32 mouse cellular contexts compared by ENCODE assay signal in the genomic region with DNA sequence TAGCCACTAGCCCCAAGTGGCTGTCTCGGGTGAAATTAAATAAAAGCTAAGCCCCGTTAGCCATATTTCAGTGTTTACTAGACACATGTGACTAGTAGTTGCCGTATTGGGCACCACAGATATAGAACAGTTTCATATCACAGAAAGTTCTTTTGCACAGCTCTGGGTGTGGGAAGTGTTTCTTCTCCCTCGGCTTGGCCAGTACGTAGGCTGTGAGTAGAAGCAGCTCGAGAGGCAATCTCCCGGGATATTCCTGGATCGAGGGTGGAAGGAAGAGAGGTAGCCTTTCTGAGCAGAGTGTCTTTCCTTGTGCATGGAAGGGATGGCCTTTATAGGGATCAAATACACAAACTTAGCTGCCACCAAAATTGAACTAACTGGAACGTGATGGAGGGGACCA. TPM values are rescaled to one million over a fixed set of nuclear protein-coding genes. Genes with fewer than 3 reads are reported as not detected.
DNase-seq lines count a peak whose midpoint lies in the region.
"Had no signal": no experiment of that assay in that cellular context is flagged by ENCODE, and none has a peak within 500 bp of the region (broad histone marks: within the 10 kb centered on the region; RNA-seq: fewer than 3 reads in every experiment).

No protein-coding gene starts in this region.

- DNase-seq in frontal cortex, adult 2 months (ENCODE audit: extremely low spot score in 1 of 2, low spot score in 1 of 2) = peak; percentile 76 to 81
- no peak for DNase-seq in frontal cortex, postnatal 25 days (ENCODE audit: low spot score in 2 of 2)
- peak; percentile 67 to 75 for DNase-seq in left cerebral cortex, adult 9 months (ENCODE audit: low spot score in 2 of 2)
- DNase-seq in left cerebral cortex, adult 11 months (ENCODE audit: low spot score) = no peak
- peak; percentile 85 for DNase-seq in brain, adult 2 months (ENCODE audit: low read depth, low spot score)
- peak; percentile 60 to 94 for DNase-seq in left cerebral cortex, postnatal 25 days (ENCODE audit: low spot score in 2 of 2)
- no peak for DNase-seq in adrenal gland, adult 2 months
- DNase-seq in adipocyte (ENCODE audit: low spot score) = no peak
- DNase-seq: adrenal gland, postnatal 36 days; cerebellum, adult 2 months; cerebellum, postnatal 14 days; gastrocnemius, postnatal 14 days; heart, adult 18-20 months; heart, postnatal 10 days; kidney, adult 11 months; kidney, postnatal 14 days; layer of hippocampus, adult 9-11 months; liver, embryonic 13.5 days; lung, adult 18-20 months; retina, postnatal 1 day; spleen, adult 18-20 months; thymus, adult 2 months; thymus, postnatal 4 days had no signal

- intact Hi-C loops in left cerebral cortex, postnatal 25 days (cut with DNase I) = loop anchor here (2.0 kb wide), 2 partner anchors 15 to 29 kb away; no protein-coding TSS in a partner anchor

RNA-seq across cellular contexts. Expression of a gene that starts 5.4 kb away (rescaled TPM):
- polyA plus RNA-seq in frontal cortex, adult 2 months (2012; rRNA removed) = 19.2 and 19.5 TPM in 2 replicates
- 10 to 100 TPM; 34.3 to 41.5 TPM for total RNA-seq in left cerebral cortex, postnatal 25 days (2021)
- total RNA-seq in adrenal gland, adult 2 months (2021) = under 1 TPM in 1 of 2 experiments, not detected in 1; 0.52 TPM
- 0.09 and 0.12 TPM in 2 replicates for polyA plus RNA-seq in adrenal gland, adult 2 months (2012; rRNA removed)
- total RNA-seq: adrenal gland, adult 18-20 months; adrenal gland, postnatal 36 days; heart, adult 18-20 months; heart, postnatal 10 days; megakaryocyte-erythroid progenitor cell, adult 5-6 weeks had no signal
- polyA plus RNA-seq: embryonic facial prominence, embryonic 10.5 days; inflammation-experienced regulatory T-cells, adult 6 months; kidney, embryonic 14.5 days; limb, embryonic 10.5 days; liver, embryonic 13.5 days; lung, postnatal 0 days; macrophage had no signal

RNA-seq across cellular contexts. Expression of a gene that starts 36.2 kb away (rescaled TPM):
- polyA plus RNA-seq in frontal cortex, adult 2 months (2012; rRNA removed) = 34.5 and 39.7 TPM in 2 replicates
- 10 to 100 TPM; 38.7 to 44.6 TPM for total RNA-seq in left cerebral cortex, postnatal 25 days (2021)
- 10 to 100 TPM; 32.4 to 32.6 TPM for total RNA-seq in adrenal gland, adult 2 months (2021)
- polyA plus RNA-seq in adrenal gland, adult 2 months (2012; rRNA removed) = 3.2 and 4.5 TPM in 2 replicates

RNA-seq across cellular contexts. Expression of a gene that starts 40.5 kb away (rescaled TPM):
- 0.15 TPM in 1 of 2 replicates, not detected in the other for polyA plus RNA-seq in frontal cortex, adult 2 months (2012; rRNA removed)
- total RNA-seq in left cerebral cortex, postnatal 25 days (2021) = not detected
- total RNA-seq in adrenal gland, adult 2 months (2021) = 1 to 10 TPM; 1.4 to 2.2 TPM
- polyA plus RNA-seq in adrenal gland, adult 2 months (2012; rRNA removed) = 1.9 and 2.0 TPM in 2 replicates
- total RNA-seq: heart, adult 18-20 months; megakaryocyte-erythroid progenitor cell, adult 5-6 weeks had no signal
- polyA plus RNA-seq: forebrain, embryonic 14.5 days; macrophage had no signal

RNA-seq across cellular contexts. Expression of a gene that starts 40.5 kb away (rescaled TPM):
- polyA plus RNA-seq in frontal cortex, adult 2 months (2012; rRNA removed) = 97.6 and 113 TPM in 2 replicates
- 10 to 100 TPM; 59.6 to 78.3 TPM for total RNA-seq in left cerebral cortex, postnatal 25 days (2021)
- total RNA-seq in adrenal gland, adult 2 months (2021) = 100 to 1,000 TPM; 670 to 728 TPM
- polyA plus RNA-seq in adrenal gland, adult 2 months (2012; rRNA removed) = 1,175 and 1,314 TPM in 2 replicates

RNA-seq across cellular contexts. Expression of a gene that starts 55.8 kb away (rescaled TPM):
- polyA plus RNA-seq in frontal cortex, adult 2 months (2012; rRNA removed) = 4.1 and 4.7 TPM in 2 replicates
- total RNA-seq in left cerebral cortex, postnatal 25 days (2021) = 1 to 10 TPM; 1.4 to 1.7 TPM
- total RNA-seq in adrenal gland, adult 2 months (2021) = 1 to 10 TPM; 1.5 to 4.1 TPM
- 12.2 and 14.5 TPM in 2 replicates for polyA plus RNA-seq in adrenal gland, adult 2 months (2012; rRNA removed)

Comparison
In these comparisons a context has a peak if more than half of its experiments do, and no peak if none do; other contexts are left out.
1. DNase-seq: peak in frontal cortex, adult 2 months (2 of 2), left cerebral cortex, adult 9 months (2 of 2), brain, adult 2 months (single experiment) and left cerebral cortex, postnatal 25 days (2 of 2); none in frontal cortex, postnatal 25 days (0 of 2), left cerebral cortex, adult 11 months (single experiment), adrenal gland, adult 2 months (single experiment) and adipocyte (single experiment).
2. RNA of a gene that starts 5.4 kb away (total RNA-seq): 34.3 to 41.5 TPM in left cerebral cortex, postnatal 25 days; 0.52 TPM in adrenal gland, adult 2 months; every median in the first group is over 10 times any median in the second.